Mouse (Mus musculus) gastrocnemius, postnatal 14 days (tissue): ENCODE results near the gene Ftsj3. TPM values are rescaled to one million over a fixed set of nuclear protein-coding genes. Genes with fewer than 3 reads are reported as not detected.
"Not testable (repeated sequence)": the region's sequence is repeated elsewhere in the genome, so short reads cannot be mapped to it uniquely, and the experiment has no call there.

Source experiments
- DNase-seq: peaks from one replicate; pipeline ENCODE4 v3.0.0; 2021; ENCODE audit warnings: mixed read lengths
- intact Hi-C: fragments of 180-260 bp; cut with DNase I; formaldehyde crosslinking; loops from one replicate; pipeline ENCODE4 v1.15.1; 2025; ENCODE audit warnings: low total_unique reads
- total RNA-seq, 2 experiments: library from RNA; stranded (reverse); gene quantifications; 2 replicates each; pipeline ENCODE4 v1.2.3; 2021

The Ftsj3 gene
- total RNA-seq, 2 experiments from 2014 or later: 22.0 to 25.0 TPM

DNA sequence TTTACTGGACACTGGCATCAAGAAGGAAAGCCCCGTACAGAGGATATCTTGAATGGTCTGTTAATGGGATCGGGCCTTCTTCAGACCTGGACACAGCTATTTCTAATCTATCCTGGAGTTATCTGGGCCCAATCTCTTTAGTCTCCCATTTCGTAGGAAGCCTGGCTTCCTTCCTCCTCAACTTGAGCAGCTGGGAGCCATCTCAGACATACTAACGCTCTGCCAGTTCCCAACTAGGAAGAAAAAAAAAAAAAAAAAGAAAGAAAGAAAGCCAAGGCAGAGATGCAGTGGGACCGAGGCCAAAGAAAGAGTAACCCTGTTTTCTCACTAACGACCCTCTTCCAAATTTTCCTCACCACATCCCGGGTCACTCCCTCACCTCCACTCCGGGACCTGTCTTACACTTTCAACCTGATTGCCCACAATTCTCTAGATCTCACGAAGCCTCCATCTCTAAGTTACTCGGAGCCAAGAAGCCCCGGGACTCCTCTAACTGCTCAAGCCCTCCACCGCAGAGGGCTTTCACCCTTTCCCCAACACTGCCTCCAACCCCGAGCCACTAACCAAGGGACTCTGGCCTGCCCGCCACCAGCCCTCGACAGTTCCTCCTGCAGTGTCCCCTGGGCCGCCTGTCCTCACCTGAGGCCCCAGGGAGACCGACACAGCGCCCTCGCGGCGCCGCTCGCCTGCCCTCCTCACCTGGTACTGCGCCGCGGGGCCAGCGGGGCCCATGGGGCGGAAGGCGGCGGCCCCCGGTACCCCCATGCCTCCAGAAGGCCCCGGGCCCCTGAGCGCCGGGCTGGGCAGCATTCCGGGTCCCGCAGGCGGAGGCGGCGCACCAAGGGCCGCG lies 16.1 kb upstream of the Ftsj3 start:
- peak; percentile 40 for DNase-seq
- intact Hi-C loops: no loop called here

DNA sequence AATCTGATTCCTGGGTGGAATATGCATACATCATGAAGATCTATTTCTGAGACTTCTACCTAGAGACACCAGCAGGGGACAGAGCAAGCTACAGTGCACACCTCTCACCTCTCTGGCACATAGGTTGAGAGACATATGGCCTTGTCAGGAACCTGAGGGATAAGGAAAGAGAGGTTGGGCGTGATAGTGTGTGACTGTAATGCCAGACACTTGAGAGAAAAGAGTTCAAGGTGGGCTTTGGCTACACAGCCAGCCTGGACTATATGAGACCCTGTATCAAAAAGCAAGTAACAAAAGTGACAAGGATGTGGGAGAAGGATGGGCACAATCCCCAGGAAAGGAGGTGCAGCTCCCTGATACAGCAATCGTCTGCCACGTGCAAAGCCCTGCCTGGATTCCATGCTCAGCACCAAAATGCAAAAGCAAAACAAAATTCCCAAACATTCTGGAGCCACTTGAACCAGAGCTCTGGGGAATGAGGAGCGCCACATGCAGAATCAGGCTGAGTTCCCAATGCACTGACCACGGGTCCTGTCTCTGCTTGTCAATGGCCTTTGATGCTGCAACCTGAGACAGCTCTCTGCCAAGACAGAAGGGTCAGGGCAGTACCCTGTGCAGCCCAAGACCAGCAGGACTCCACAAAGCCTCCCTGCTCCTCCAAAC lies 15.4 kb upstream of the Ftsj3 start:
- no peak for DNase-seq
- intact Hi-C loops: no loop called here

DNA sequence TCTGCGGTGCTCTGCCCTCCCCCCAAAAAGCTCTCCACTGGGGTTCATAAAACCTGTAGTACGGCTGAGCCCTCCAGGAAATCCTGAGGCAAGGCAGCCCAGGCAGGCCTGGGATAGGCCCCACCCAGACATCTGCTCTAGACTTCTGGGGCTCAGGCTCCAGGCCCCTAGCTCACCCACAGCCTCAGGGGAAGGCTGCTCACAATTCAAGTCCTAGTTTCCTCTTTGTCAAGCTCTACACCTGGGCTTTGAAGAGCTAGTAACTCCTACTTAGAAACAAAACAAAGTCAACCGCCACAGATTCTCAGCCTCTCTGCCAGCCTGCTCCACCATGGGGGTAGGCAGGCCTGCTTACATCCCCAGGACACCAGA lies 13.2 kb upstream of the Ftsj3 start:
- DNase-seq: peak; percentile 40

DNA sequence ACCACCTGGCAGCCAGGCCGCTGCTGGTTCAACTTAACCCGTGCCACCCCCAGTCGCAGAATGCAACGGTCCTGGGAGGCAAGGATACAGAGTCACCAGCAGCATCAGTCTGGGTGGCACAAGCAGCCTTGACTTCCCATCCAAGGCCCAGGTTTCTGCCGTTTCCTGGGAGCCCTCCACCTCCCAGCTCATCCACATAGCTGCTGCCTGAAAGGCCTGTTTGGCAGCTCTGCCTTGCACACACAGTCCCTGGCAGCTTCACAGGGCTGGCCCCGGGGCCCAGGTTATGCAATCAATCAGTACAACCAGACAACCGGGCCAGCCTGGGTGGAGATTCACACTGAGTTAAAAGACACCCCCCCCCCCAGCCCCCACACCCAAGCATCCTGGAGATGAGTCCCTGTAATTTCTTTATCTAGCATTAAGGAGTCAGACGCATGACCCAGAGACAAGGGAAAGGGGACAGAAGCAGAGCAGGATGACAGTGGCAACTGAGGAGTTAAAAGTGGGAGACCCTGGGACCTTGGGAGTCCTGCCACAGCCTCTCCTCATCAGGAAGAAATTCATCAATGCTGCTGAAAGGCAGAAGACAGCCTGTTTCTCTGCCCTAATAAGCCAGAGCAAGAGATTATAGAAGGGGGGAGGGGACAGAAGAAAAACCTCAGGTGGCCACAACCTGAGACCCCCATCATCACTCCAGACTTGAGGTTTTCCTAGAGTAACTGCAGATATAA lies 12.6 kb upstream of the Ftsj3 start:
- DNase-seq: peak; percentile 90
- intact Hi-C loops: no loop called here

More for the DNA sequence above, 13.2 kb upstream of the Ftsj3 start:
- intact Hi-C loops: no loop called here

DNA sequence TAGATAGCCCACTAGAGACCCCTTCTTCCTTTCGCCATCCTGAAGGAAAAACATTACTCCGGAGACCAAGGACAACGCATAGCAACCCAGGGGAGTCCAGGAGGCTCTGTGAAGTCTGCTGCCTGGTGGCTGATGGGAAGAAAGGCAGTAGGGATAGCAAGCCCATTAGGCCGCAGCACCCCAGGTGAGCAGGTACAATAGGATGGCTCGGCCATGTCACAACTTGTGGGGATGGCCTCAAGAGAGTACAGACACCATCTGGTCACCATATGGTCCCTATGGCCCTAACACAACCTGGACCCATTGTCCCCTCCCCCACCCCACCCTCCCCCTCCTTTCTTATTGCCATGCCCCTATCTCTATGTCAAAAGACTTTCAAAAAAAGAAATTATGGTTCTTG lies 12.0 kb upstream of the Ftsj3 start:
- no peak for DNase-seq
- intact Hi-C loops: no loop called here

DNA sequence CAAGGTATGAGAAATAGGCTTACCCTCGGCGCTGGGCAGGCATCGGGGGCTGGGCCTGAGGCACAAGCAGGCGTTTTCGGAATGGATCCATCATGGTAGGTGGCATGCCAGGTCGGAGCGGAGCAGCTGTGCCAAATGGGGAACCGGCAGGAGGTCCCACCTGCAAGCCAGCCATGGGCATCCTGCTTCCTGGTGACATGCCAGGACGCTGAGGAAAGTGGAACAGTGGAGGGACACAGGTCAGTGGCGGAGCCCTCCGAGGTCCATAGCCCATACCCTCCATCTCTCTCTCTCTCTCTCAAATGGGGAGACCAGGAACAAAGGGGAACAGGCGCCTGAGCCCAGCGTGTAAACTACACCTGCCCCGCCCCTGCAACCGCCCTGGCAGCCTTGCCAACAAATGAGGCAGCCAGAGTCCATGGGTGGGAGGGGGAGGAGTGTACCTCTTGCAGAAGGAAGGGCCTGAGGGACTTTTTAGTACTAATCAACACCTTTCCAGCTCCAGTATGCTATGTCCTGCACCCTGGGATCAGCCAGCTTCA lies 11.5 kb upstream of the Ftsj3 start:
- intact Hi-C loops: no loop called here
- peak; percentile 51 for DNase-seq

DNA sequence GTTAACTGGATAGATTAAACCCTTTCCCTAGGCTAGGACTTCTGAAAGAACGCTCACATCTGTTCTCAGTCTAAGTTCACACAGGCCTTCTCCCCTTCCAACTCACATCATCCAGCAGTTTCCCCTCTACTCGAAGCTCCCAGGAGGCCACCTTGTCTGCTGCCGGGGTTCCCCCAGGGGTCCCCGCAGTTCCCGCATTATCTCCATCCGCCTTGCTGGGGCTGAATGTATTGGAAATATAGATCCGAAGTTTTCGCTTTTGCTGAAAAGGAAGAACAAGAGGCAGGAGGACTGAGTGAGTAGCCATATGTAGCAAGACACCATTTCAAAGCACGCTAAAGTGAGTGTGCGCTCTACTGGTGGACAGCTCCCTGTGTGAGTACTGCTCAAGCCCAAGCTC lies 10.6 kb upstream of the Ftsj3 start:
- intact Hi-C loops: no loop called here

DNA sequence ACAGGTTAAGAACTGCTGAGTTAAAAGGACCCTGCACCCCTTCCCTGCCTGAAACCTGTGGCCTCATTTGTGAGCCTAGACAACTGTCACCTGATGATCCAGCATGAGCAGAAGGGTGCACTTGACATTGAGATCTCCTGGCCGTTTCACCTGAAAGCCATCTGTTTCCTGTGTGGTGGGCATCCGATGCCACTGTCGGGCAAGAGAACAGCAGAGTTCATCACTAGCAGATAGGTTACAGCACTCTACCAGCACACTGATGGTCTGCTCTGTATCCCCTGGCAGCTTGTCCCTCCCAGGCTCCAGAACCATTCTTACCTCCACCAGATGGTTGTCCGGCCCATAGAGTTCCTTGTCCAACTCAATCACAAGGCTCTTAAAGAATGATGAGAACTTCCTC lies 9.7 kb upstream of the Ftsj3 start:
- intact Hi-C loops: no loop called here
- DNase-seq: no peak

More for the DNA sequence above, 10.6 kb upstream of the Ftsj3 start:
- DNase-seq: no peak

DNA sequence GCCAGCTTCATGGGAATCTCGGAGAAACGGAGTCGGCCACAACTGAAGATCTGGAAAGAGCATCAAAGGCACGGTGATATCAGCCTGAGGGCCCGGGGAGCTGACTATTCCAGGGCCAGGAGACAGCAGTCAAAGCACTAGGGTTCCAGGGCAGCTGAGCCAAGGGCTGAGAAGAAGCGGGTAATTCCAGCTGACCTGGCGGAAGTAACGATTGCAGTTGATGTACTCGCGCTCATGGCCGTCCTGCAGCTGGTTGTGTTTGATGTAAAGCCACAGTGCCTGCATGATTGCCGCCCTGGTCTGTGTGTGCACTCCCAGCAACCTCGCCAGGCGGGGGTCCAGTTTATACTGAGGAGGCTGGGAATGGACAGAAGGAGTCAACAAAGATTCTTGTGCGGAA lies 9.1 kb upstream of the Ftsj3 start:
- no peak for DNase-seq
- intact Hi-C loops: no loop called here

DNA sequence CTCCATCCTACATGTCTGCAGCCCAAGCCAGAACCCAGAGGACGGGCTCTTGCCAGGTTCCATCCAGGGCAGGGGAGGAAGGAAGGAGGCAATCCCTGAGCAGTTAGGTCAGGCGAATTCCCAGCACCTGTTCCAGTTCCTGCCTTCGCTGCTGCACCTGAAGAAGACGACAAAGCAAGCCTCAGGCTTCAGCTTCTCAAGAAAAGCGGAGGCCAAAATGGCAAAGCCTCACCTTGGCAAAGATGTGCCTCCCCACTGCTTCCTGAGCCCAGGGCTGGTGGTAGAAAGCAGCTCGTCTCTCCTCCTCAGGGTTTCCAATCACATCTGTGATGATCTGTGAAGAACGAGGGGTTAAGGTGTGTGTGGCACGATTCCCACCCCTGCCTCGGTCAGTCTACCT lies 8.1 kb upstream of the Ftsj3 start:
- intact Hi-C loops: no loop called here
- DNase-seq: no peak

DNA sequence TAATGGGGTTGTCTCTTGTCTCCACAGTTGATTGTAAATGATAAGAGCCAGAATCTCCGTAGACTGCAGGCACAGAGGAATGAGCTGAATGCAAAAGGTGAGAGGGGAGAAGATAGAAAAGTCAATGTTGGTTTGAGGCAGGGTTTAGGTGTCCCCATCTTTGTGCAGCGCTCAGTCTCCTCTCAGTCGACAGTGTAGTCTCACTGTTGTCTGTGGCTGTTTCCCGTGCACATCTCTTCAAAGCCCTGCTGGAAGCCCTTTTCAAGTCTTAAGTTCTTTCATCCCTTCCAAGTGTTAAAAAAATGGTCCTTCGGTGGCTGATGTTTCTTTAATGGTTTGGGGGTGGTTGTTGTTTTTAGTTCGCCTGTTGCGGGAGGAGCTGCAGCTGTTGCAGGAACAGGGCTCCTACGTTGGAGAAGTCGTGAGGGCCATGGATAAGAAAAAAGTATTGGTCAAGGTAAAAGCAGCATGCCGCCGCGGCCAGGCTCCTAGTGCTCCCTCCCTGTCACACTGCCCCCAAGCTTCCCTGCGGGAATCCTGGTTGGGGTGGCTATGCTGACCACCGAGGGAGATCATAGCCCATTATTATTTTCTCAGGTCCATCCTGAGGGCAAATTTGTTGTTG lies 5.1 kb upstream of the Ftsj3 start:
- intact Hi-C loops: no loop called here
- no peak for DNase-seq

DNA sequence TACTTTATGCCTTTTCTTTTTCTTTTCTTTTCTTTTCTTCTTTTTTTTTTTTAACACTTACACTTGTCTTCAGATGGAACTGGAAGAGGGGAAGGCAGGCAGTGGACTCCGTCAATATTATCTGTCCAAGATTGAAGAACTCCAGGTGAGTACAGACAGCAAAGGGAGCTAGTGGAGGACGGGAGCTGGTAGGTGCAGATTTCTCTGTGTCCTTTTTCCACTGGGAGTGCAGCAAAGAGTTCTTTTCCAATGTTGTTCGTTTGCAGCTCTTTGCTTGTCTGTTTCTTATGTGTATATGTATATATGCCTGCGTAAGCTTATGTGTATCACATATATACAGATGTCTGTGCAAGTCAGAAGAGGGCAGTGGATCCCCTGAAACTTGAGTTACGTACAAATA lies 896 bp upstream of the Ftsj3 start:
- no peak for DNase-seq
- intact Hi-C loops: no loop called here

DNA sequence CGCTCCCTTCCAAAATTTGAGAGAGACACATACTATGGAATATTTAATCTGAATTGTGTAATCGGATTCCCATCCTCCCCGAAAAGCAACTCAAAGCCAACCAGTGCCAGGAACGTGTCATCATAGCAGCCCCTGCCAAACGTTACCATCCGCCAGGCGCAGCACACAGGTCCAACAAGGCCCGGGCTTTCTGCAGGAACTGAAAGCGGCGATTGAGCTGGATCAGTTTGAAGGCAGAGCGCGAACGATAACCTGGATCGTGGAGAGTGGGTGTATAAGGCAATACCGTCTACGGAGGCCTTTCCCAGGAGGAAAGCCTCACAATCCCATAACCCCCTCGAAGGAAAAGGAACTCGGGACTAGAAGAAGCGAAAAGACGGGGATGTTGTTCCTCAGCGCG lies 705 bp downstream of the Ftsj3 start:
- DNase-seq: no peak
- intact Hi-C loops: no loop called here

DNA sequence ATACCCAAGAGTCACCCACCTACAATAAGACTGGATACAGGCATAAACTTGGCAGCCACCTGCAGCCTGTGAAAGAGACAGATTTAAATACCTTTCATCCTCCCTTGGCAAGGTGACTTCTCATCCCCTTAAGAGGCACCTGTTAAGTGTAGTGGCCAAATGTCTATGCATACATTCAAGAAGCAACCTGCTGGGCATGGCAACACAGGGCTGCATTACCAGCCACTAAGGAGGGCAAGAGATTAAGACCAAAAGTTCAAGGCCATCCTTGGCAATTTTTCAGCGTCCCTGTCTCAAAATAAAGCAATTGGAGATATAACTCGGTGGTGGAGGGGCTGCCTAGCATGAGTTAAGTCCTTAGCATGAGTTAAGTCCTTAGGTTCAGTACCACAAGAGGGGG lies 1.1 kb downstream of the Ftsj3 start:
- intact Hi-C loops: loop anchor here (5.0 kb wide), 1 partner anchor 37 kb away; the partner anchor contains the start of genes Ccdc47 and Ddx42
- DNase-seq: no peak

DNA sequence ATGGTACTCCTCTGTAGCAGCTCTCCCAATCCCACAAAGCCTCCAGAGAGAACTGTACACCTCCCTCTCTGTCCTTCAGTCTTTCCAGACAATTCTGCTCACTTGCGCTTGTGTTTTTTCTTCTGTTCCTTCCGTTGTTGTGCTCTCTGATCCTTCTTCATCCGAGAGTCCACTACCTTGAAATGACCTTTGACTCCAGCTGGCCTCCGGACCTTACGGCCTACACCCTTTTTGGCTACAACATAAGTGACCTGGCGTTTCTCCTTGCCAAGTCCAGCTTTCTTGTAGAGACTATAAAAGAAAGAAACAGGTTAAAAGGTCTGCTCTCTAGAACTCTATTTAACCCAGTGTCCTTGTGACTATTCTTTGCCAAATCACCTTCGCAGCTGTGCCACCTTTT lies 6.6 kb downstream of the Ftsj3 start:
- intact Hi-C loops: no loop called here
- no peak for DNase-seq

DNA sequence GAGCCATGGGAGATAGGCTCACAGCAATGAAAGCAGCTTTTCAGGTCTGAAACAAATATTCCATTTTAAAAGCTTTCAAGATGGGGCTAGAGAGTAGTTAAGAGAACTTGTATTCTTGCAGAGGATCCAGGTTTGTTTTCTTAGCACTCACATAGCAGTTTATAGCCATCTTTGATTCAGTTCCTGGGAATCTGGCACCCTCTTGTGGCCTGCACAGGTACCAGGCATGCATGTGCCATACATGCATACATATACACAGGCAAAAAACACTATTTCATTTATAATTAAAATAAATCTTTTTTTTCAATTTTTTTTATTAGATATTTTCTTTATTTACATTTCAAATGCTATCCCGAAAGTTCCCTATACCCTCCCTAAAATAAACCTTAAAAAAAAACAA lies 9.0 kb downstream of the Ftsj3 start:
- DNase-seq: no peak
- intact Hi-C loops: no loop called here

DNA sequence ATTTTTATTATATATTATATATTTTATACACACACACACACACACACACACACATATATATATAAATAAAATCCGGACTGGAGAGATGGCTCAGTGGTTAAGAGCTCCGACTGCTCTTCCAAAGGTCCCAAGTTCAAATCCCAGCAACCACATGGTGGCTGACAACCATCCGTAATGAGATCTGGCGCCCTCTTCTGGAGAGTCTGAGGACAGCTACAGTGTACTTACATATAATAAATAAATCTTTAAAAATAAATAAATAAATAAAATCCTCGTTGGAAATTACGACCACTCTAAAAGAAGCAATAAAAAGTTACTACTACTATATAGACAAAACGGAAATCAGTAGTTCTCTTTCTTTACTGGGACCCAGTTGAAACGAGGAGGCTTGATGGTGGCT lies 21.9 kb downstream of the Ftsj3 start:
- intact Hi-C loops, DNase-seq: not testable (repeated sequence)

DNA sequence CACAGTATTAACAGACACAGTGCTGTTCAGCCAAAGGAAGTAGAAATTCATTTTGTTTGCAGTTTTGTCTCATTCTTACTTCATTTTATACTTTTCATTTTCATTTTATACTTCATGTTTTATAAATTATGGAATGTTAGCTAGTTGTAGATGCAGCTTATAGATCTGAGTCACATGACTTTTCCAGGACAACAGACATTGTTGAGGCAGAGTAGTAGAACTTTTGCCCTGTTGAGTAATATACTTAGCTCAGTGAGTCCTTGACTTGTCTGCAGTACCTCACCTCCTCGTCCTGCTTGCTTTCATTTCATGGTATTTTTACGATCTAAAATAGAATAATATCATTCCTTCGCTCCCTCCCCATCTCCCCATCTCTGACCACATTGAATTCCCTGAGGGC lies 35.3 kb downstream of the Ftsj3 start:
- DNase-seq: no peak
- intact Hi-C loops: no loop called here

DNA sequence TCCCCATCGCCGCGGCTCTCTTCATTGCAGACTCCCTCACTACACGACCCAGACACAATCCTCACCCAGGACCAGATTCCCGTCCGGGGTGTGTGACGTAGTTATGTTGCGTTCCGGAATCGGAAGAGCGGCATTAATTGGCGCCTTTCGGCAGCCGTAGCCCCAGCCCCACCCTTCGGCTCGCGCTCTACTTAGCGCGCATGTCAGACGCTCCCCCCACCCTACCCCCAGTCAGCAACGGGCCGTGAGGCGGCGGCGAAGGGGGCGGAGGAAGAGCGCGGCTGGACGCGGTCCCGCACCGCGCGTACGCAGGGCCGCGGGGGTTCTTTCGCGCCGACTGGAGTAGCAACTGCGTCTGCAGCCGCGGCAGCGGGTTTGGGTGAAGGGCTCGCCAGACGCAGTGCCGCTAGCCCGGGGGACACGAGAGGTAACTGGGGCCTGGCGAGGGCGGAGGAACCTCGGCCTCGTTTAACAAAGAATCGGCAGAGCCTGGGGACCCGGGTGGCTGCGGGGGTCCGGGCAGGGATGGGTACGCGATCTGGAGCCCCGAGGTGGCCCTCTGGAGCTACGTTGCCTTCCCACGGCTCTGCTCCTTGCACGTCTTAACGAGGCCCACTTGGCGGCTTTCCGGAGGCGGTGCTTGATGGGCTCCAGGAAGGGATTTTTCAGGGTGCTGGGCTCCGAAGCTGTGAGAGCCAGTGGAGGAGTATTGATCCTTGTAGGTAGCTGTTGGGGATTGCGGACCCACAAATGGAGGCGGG lies 39.0 kb downstream of the Ftsj3 start, which contains the start of gene Ddx42:
Gene Ddx42 (plus strand): TSS at position 197 of the 761 bp plus-strand sequence.
- peak; percentile 93 for DNase-seq
- intact Hi-C loops: loop anchor here (5.0 kb wide), 1 partner anchor 35 kb away; no protein-coding TSS in a partner anchor
